Mouse (Mus musculus): ENCODE data around the gene Adk. TPM values are rescaled to one million over a fixed set of nuclear protein-coding genes. Genes with fewer than 3 reads are reported as not detected.

The Adk gene
- polyA plus RNA-seq, 1 experiment, result 22.4 TPM

DNA sequence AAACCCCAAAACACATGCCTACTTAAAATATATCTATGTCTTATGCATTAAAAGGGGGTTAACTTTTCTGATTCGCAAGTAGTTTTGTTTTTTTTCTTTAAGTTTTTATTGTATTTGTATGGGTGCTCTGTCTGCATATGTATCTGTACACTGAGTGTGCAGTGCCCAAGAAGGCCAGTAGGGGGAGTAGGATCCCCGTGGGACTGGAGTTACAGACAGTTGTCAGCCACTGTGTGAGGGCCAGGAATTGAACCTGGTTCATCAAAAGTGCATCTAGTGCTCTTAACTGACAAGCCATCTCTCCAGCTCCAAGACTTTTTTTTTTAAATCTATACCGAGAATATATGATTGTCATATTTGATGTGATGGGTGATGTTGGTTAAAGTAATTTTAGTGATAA is 1.6 kb upstream of the Adk start:
- TF ChIP-seq CTCF (IDR thresholded peaks at IDR 0.05; ENCODE audit: control insufficient read depth, insufficient read depth, insufficient replicate concordance, low read depth, low read length) (peak; percentile 78; the same call in 1 of the 2 replicates), POLR2A (IDR thresholded peaks at IDR 0.05; ENCODE audit: control insufficient read depth, low read depth, low read length) (no peak)
- no peak overlapping the region for H3K4me3 ChIP-seq (ENCODE audit: control insufficient read depth, low read depth, low read length)

DNA sequence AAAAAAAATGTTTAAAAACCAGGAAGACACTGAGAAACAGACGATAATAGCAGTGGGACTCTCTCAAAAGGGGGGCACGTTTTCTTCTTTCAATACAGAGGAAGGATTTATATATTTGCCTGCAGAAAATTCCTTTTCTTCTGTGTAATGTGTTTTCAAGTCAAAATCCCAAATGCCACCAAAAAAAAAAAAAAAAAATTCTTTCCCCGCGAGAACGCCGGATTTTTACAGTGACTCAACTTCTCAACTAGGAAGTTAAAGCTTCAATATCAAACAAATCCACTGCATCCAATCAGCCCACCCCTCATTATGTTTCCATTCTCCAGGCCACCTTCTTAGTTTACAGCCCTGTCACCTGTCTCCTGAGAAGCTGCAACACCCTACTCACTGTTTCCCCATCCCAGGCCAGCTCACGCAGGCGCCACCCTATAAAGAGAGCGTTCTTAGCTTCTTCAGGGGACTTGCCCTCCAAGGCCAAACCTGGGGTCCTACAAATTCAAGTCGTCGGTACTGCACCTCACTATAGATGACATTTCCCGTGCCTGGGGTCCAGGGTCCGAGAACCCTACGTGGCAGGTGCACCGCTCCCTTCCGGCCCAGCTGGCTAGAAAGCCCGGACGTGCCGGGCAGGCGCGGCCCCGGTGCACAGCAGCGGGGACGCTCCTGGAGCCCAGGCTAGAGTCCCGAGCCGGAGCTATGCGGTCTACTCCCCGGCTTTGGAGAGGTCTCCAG is 828 bp upstream of the Adk start:
- peak overlapping the region; percentile 90 for H3K27ac ChIP-seq (ENCODE audit: control insufficient read depth, insufficient read depth, low read depth, low read length)
- no peaks in the 10 kb centered on the region for H3K27me3 ChIP-seq (ENCODE audit: control insufficient read depth, insufficient read depth, low read length)
- H3K4me1 ChIP-seq (ENCODE audit: control insufficient read depth, insufficient read depth, low read length), result peaks cover 4% of the 10 kb centered on the region; the same call in 1 of the 2 replicates
- H3K4me3 ChIP-seq (ENCODE audit: control insufficient read depth, low read depth, low read length), result peak overlapping the region; percentile 82
- TF ChIP-seq POLR2A (IDR thresholded peaks at IDR 0.05; ENCODE audit: control insufficient read depth, low read depth, low read length) (no peak), CTCF (IDR thresholded peaks at IDR 0.05; ENCODE audit: control insufficient read depth, insufficient read depth, insufficient replicate concordance, low read depth, low read length) (no peak)
- H3K36me3 ChIP-seq (ENCODE audit: control insufficient read depth, insufficient read depth, low read length), result no peaks in the 10 kb centered on the region

More for the DNA sequence above, 1.6 kb upstream of the Adk start:
- Histone ChIP-seq H3K4me1 (ENCODE audit: control insufficient read depth, insufficient read depth, low read length) (peaks cover 4% of the 10 kb centered on the region; the same call in 1 of the 2 replicates), H3K27me3 (ENCODE audit: control insufficient read depth, insufficient read depth, low read length) (no peaks in the 10 kb centered on the region), H3K27ac (ENCODE audit: control insufficient read depth, insufficient read depth, low read depth, low read length) (no peak overlapping the region), H3K36me3 (ENCODE audit: control insufficient read depth, insufficient read depth, low read length) (no peaks in the 10 kb centered on the region)

- Histone ChIP-seq H3K4me3 (ENCODE audit: control insufficient read depth, low read depth, low read length) (peak overlapping the region; percentile 82), H3K27ac (ENCODE audit: control insufficient read depth, insufficient read depth, low read depth, low read length) (peak overlapping the region; percentile 43), H3K36me3 (ENCODE audit: control insufficient read depth, insufficient read depth, low read length) (no peaks in the 10 kb centered on the region), H3K27me3 (ENCODE audit: control insufficient read depth, insufficient read depth, low read length) (no peaks in the 10 kb centered on the region), H3K4me1 (ENCODE audit: control insufficient read depth, insufficient read depth, low read length) (peaks cover 4% of the 10 kb centered on the region; the same call in 1 of the 2 replicates)
- TF ChIP-seq POLR2A (IDR thresholded peaks at IDR 0.05; ENCODE audit: control insufficient read depth, low read depth, low read length) (no peak), CTCF (IDR thresholded peaks at IDR 0.05; ENCODE audit: control insufficient read depth, insufficient read depth, insufficient replicate concordance, low read depth, low read length) (0 out of 2 replicates have a peak, but pooled peaks have one; percentile 6)
Measured at GRCm38 (mm10) chr14:21052781-21053130, 382 bp downstream of the Adk start.

DNA sequence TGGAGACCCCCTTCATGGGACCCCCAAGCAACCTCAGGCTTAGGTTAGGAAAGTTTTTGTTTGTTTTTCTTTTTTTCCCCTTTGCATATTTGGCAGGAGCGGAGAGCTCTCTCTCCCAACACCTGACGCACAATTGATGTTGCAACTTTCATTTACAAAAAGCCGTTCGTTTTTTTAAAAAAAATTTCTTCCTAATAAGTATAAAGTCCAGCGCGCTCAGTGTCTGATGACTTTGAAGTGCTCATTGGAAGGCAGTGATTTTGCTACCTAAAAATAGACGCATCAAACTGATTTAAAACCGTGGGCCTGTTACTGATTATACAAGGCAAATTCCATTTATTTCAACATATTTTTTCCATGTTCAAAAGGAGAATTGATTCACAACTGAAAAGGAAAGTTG is 777 bp downstream of the Adk start:
- peak overlapping the region; percentile 82 for H3K4me3 ChIP-seq (ENCODE audit: control insufficient read depth, low read depth, low read length)
- no peak for TF ChIP-seq POLR2A (IDR thresholded peaks at IDR 0.05; ENCODE audit: control insufficient read depth, low read depth, low read length)
- no peak for TF ChIP-seq CTCF (IDR thresholded peaks at IDR 0.05; ENCODE audit: control insufficient read depth, insufficient read depth, insufficient replicate concordance, low read depth, low read length)
- no peaks in the 10 kb centered on the region for H3K36me3 ChIP-seq (ENCODE audit: control insufficient read depth, insufficient read depth, low read length)
- no peaks in the 10 kb centered on the region for H3K27me3 ChIP-seq (ENCODE audit: control insufficient read depth, insufficient read depth, low read length)
- no peak overlapping the region for H3K27ac ChIP-seq (ENCODE audit: control insufficient read depth, insufficient read depth, low read depth, low read length)
- peaks cover 4% of the 10 kb centered on the region; the same call in 1 of the 2 replicates for H3K4me1 ChIP-seq (ENCODE audit: control insufficient read depth, insufficient read depth, low read length)

DNA sequence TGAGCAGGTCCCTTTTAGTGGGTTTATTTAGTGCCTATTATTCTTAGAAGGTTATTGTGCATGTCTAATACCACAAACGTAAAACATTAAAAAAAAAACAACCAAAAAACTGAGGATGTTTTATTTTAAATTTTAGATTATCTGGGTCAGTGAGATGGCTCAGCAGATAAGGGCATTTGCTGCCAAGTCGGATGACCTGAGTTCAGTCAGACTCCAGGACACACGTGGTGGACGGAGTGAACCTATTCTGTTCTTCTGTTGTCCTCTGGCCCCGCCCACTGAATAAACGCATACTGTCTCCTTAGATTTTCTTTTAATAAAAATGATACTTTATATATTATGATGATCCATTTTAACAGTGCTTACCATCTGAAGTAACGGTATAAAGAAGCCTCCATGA is 1.2 kb downstream of the Adk start:
- Histone ChIP-seq H3K4me1 (ENCODE audit: control insufficient read depth, insufficient read depth, low read length) (peaks cover 4% of the 10 kb centered on the region; the same call in 1 of the 2 replicates), H3K36me3 (ENCODE audit: control insufficient read depth, insufficient read depth, low read length) (no peaks in the 10 kb centered on the region), H3K27me3 (ENCODE audit: control insufficient read depth, insufficient read depth, low read length) (no peaks in the 10 kb centered on the region), H3K4me3 (ENCODE audit: control insufficient read depth, low read depth, low read length) (no peak overlapping the region), H3K27ac (ENCODE audit: control insufficient read depth, insufficient read depth, low read depth, low read length) (no peak overlapping the region)
- no peak for TF ChIP-seq POLR2A (IDR thresholded peaks at IDR 0.05; ENCODE audit: control insufficient read depth, low read depth, low read length)
- TF ChIP-seq CTCF (IDR thresholded peaks at IDR 0.05; ENCODE audit: control insufficient read depth, insufficient read depth, insufficient replicate concordance, low read depth, low read length), result no peak

- Histone ChIP-seq H3K4me3 (ENCODE audit: control insufficient read depth, low read depth, low read length) (no peak overlapping the region), H3K27ac (ENCODE audit: control insufficient read depth, insufficient read depth, low read depth, low read length) (no peak overlapping the region), H3K4me1 (ENCODE audit: control insufficient read depth, insufficient read depth, low read length) (no peaks in the 10 kb centered on the region), H3K27me3 (ENCODE audit: control insufficient read depth, insufficient read depth, low read length) (no peaks in the 10 kb centered on the region), H3K36me3 (ENCODE audit: control insufficient read depth, insufficient read depth, low read length) (no peaks in the 10 kb centered on the region)
- TF ChIP-seq CTCF (IDR thresholded peaks at IDR 0.05; ENCODE audit: control insufficient read depth, insufficient read depth, insufficient replicate concordance, low read depth, low read length) (no peak), POLR2A (IDR thresholded peaks at IDR 0.05; ENCODE audit: control insufficient read depth, low read depth, low read length) (no peak)
Measured at GRCm38 (mm10) chr14:21058972-21059371, 6.6 kb downstream of the Adk start.

GRCm38 (mm10) chr14:21062766-21063513 is 10.6 kb downstream of the Adk start:
- no peak for TF ChIP-seq POLR2A (IDR thresholded peaks at IDR 0.05; ENCODE audit: control insufficient read depth, low read depth, low read length)
- no peak for TF ChIP-seq CTCF (IDR thresholded peaks at IDR 0.05; ENCODE audit: control insufficient read depth, insufficient read depth, insufficient replicate concordance, low read depth, low read length)
- no peaks in the 10 kb centered on the region for H3K27me3 ChIP-seq (ENCODE audit: control insufficient read depth, insufficient read depth, low read length)
- H3K27ac ChIP-seq (ENCODE audit: control insufficient read depth, insufficient read depth, low read depth, low read length), result no peak overlapping the region
- H3K4me1 ChIP-seq (ENCODE audit: control insufficient read depth, insufficient read depth, low read length), result no peaks in the 10 kb centered on the region
- no peaks in the 10 kb centered on the region for H3K36me3 ChIP-seq (ENCODE audit: control insufficient read depth, insufficient read depth, low read length)
- H3K4me3 ChIP-seq (ENCODE audit: control insufficient read depth, low read depth, low read length), result no peak overlapping the region
